Mouse (Mus musculus): Measurements from ENCODE around the gene Dnase1. TPM values are rescaled to one million over a fixed set of nuclear protein-coding genes. Genes with fewer than 3 reads are reported as not detected.

The Dnase1 gene
- polyA plus RNA-seq, 1 experiment from 2014 or later = 0.95 TPM

GRCm38 (mm10) chr16:4085851-4086387, 49.2 kb downstream of the Dnase1 start:
- ATAC-seq (ENCODE audit: low read depth) (no peak), DNase-seq (no peak)
- H3K4me1 ChIP-seq (replicated peaks) = no peaks in the 10 kb centered on the region; the same call in 1 of the 2 replicates
- no peak overlapping the region for H3K27ac ChIP-seq
- H3K9ac ChIP-seq = no peak overlapping the region
- no peak overlapping the region for H3K4me2 ChIP-seq
- H3K9me3 ChIP-seq (replicated peaks) = no peaks in the 10 kb centered on the region
- WGBS (ENCODE audit: insufficient replicate concordance) = 90% methylated on average over 9 of the region's 9 CpGs
- H3K27me3 ChIP-seq = no peaks in the 10 kb centered on the region
- peaks cover 75% of the 10 kb centered on the region for H3K36me3 ChIP-seq
- no peak overlapping the region for H3K4me3 ChIP-seq (replicated peaks)

GRCm38 (mm10) chr16:4087214-4087913, 50.6 kb downstream of the Dnase1 start:
- peak; percentile 65 for ATAC-seq (ENCODE audit: low read depth)
- no peak overlapping the region for H3K27ac ChIP-seq

More at GRCm38 (mm10) chr16:4087214-4087913, 50.6 kb downstream of the Dnase1 start:
- WGBS (ENCODE audit: insufficient replicate concordance) = 76% methylated on average over 8 of the region's 8 CpGs
- Histone ChIP-seq H3K9ac (no peak overlapping the region), H3K36me3 (peaks cover 84% of the 10 kb centered on the region), H3K4me2 (no peak overlapping the region), H3K27me3 (no peaks in the 10 kb centered on the region), H3K4me3 (replicated peaks) (no peak overlapping the region), H3K4me1 (replicated peaks) (no peaks in the 10 kb centered on the region; the same call in 1 of the 2 replicates), H3K9me3 (replicated peaks) (no peaks in the 10 kb centered on the region)
- DNase-seq = no peak

Small RNA genes lying within 50 kb of the gene (microRNA-seq; reads per million reads assigned to microRNA genes)
- gene Gm23413 = not detected

Other genes with a start within 250 kb of the Dnase1 start
- not detected in 2 replicates for gene Olfr15, start 206.1 kb upstream of the Dnase1 start, polyA plus RNA-seq (2015; fragmentation: Nextera tagmentation; extraction: Ambion mirVana)
- gene Zfp174, start 189.7 kb upstream of the Dnase1 start, polyA plus RNA-seq (2015; fragmentation: Nextera tagmentation; extraction: Ambion mirVana) = 0.13 and 0.27 TPM in 2 replicates
- gene Naa60, start 164.6 kb upstream of the Dnase1 start, polyA plus RNA-seq (2015; fragmentation: Nextera tagmentation; extraction: Ambion mirVana) = 22.9 and 25.3 TPM in 2 replicates
- 2.3 and 2.7 TPM in 2 replicates for gene Zfp597, start 152.4 kb upstream of the Dnase1 start, polyA plus RNA-seq (2015; fragmentation: Nextera tagmentation; extraction: Ambion mirVana)
- gene Gm20695, start 152.3 kb upstream of the Dnase1 start, polyA plus RNA-seq (2015; fragmentation: Nextera tagmentation; extraction: Ambion mirVana) = 0.47 and 1.2 TPM in 2 replicates
- gene 1700037C18Rik, start 128.3 kb upstream of the Dnase1 start, polyA plus RNA-seq (2015; fragmentation: Nextera tagmentation; extraction: Ambion mirVana) = 2.8 and 4.2 TPM in 2 replicates
- gene Cluap1, start 128.1 kb upstream of the Dnase1 start, polyA plus RNA-seq (2015; fragmentation: Nextera tagmentation; extraction: Ambion mirVana) = 10.1 and 10.8 TPM in 2 replicates
- 0.28 and 0.31 TPM in 2 replicates for gene Nlrc3, start 60.3 kb upstream of the Dnase1 start, polyA plus RNA-seq (2015; fragmentation: Nextera tagmentation; extraction: Ambion mirVana)
- 6.2 and 8.1 TPM in 2 replicates for gene Slx4, start 33.2 kb upstream of the Dnase1 start, polyA plus RNA-seq (2015; fragmentation: Nextera tagmentation; extraction: Ambion mirVana)
- 85.0 and 97.2 TPM in 2 replicates for gene Trap1, start 40.9 kb downstream of the Dnase1 start, polyA plus RNA-seq (2015; fragmentation: Nextera tagmentation; extraction: Ambion mirVana)
- 8.8 and 9.1 TPM in 2 replicates for gene Crebbp, start 177.1 kb downstream of the Dnase1 start, polyA plus RNA-seq (2015; fragmentation: Nextera tagmentation; extraction: Ambion mirVana)

Measured in liver, embryonic 13.5 days (tissue).